Mouse (Mus musculus) myocyte (in vitro differentiated cells): ENCODE results near the gene Spef1.

Experiments
- POLR2A ChIP-seq: IDR thresholded peaks from one replicate; pipeline ENCODE4 v1.6.1; 2011; ENCODE audit warnings: low read depth, mild to moderate bottlenecking, control low read depth, moderate library complexity; ENCODE audit not compliant: insufficient read length
- POLR2AphosphoS2 ChIP-seq: IDR thresholded peaks from one replicate; pipeline ENCODE4 v1.6.1; 2011; ENCODE audit warnings: low read depth, control low read depth; ENCODE audit not compliant: insufficient read length
- TCF12 ChIP-seq: IDR thresholded peaks from one replicate; pipeline ENCODE4 v1.6.1; 2011; ENCODE audit warnings: mild to moderate bottlenecking, control low read depth; ENCODE audit not compliant: poor library complexity, insufficient read depth, severe bottlenecking
- TCF3 ChIP-seq: IDR thresholded peaks from one replicate; pipeline ENCODE4 v1.6.1; 2011; ENCODE audit warnings: low read depth, control low read depth; ENCODE audit not compliant: insufficient read length
- USF1 ChIP-seq: IDR thresholded peaks from one replicate; pipeline ENCODE4 v1.6.1; 2011; ENCODE audit warnings: low read depth, mild to moderate bottlenecking, control low read depth, moderate library complexity

- TF ChIP-seq POLR2A (peak; percentile 89), USF1 (no peak), TCF3 (no peak), TCF12 (no peak), POLR2AphosphoS2 (peak; percentile 91)
Measured at GRCm38 (mm10) chr2:131209969-131210792, 23.1 kb upstream of the Spef1 start.
